Mouse (Mus musculus) CH12.LX (cell line): Measurements from ENCODE around the gene Mad1l1. TPM values are rescaled to one million over a fixed set of nuclear protein-coding genes. Genes with fewer than 3 reads are reported as not detected.

ENCODE experiments used
- DNase-seq: peaks from one replicate; pipeline ENCODE4 v3.0.0-alpha.2; 2013; ENCODE audit errors: extremely low read depth
- H3K27ac ChIP-seq: 2 replicates; pipeline ENCODE4 v1.5.1; 2012; ENCODE audit warnings: low read depth, mild to moderate bottlenecking, control low read depth, moderate library complexity; ENCODE audit not compliant: insufficient read depth
- H3K27me3 ChIP-seq: replicated peaks from 2 replicates; pipeline ENCODE3; 2012; ENCODE audit warnings: inconsistent platforms
- H3K36me3 ChIP-seq, 2 experiments: replicated peaks in 1 of 2; 2 replicates each; pipeline versions ENCODE3 to v1.6.1; 2012; ENCODE audit warnings: inconsistent platforms in 1 of 2, low read length in 1 of 2, mild to moderate bottlenecking in 1 of 2, mixed read lengths in 1 of 2, moderate library complexity in 1 of 2; ENCODE audit not compliant: control insufficient read depth in 1 of 2, insufficient read depth in 1 of 2
- H3K4me1 ChIP-seq, 2 experiments: 2 replicates each; pipeline ENCODE4 v1.6.1; 2012; ENCODE audit warnings: inconsistent platforms in 1 of 2, moderate library complexity in 1 of 2; ENCODE audit not compliant: insufficient read depth in 2 of 2, control insufficient read depth in 1 of 2
- H3K4me2 ChIP-seq: 2 replicates; pipeline ENCODE4 v1.6.1; 2012; ENCODE audit warnings: low read depth, mild to moderate bottlenecking, control low read depth; ENCODE audit not compliant: poor library complexity, insufficient read depth, severe bottlenecking
- H3K4me3 ChIP-seq, 3 experiments: fragments of 150-350 bp in 1 of 3; sonication (generic) in 1 of 3; replicated peaks in 1 of 3; 2 replicates each; pipeline versions ENCODE3 to v1.5.1; 2011 to 2012; ENCODE audit warnings: low read depth in 2 of 3, low read length in 2 of 3, mild to moderate bottlenecking in 2 of 3, moderate library complexity in 2 of 3, control low read depth in 1 of 3, improper control_type of control experiment in 1 of 3, inconsistent platforms in 1 of 3, mixed read lengths in 1 of 3; ENCODE audit not compliant: poor library complexity in 1 of 3
- H3K79me2 ChIP-seq: replicated peaks from 2 replicates; pipeline ENCODE4 v1.6.1; 2012; ENCODE audit warnings: mild to moderate bottlenecking, moderate library complexity; ENCODE audit not compliant: control insufficient read depth, poor library complexity, insufficient read depth, severe bottlenecking; ENCODE audit errors: extremely low read depth
- H3K9ac ChIP-seq: 2 replicates; pipeline ENCODE4 v1.6.1; 2012; ENCODE audit warnings: low read depth, mild to moderate bottlenecking, control low read depth, moderate library complexity; ENCODE audit not compliant: insufficient read depth
- H3K9me3 ChIP-seq: replicated peaks from 2 replicates; pipeline ENCODE3; 2012; ENCODE audit warnings: low read length, inconsistent platforms, mixed read lengths
- BHLHE40 ChIP-seq: IDR thresholded peaks from 2 replicates; pipeline ENCODE4 v1.6.1; 2011; ENCODE audit warnings: mild to moderate bottlenecking, low read depth, low read length, improper control_type of control experiment
- CHD1 ChIP-seq: IDR thresholded peaks from 2 replicates; pipeline ENCODE4 v1.6.1; 2012; ENCODE audit warnings: low read depth, low read length, improper control_type of control experiment, inconsistent platforms
- CHD2 ChIP-seq: IDR thresholded peaks from 2 replicates; pipeline ENCODE4 v1.6.1; 2011; ENCODE audit warnings: low read length, improper control_type of control experiment
- ELF1 ChIP-seq: IDR thresholded peaks from 2 replicates; pipeline ENCODE4 v1.6.1; 2014; ENCODE audit warnings: low read depth, mild to moderate bottlenecking, inconsistent platforms, low read length, improper control_type of control experiment
- EP300 ChIP-seq: IDR thresholded peaks from 2 replicates; pipeline ENCODE4 v1.6.1; 2011; ENCODE audit warnings: low read length, improper control_type of control experiment
- ETS1 ChIP-seq: conservative IDR thresholded peaks from 2 replicates; pipeline ENCODE4 v1.6.1; 2012; ENCODE audit warnings: low read depth, mild to moderate bottlenecking, inconsistent platforms, low read length, improper control_type of control experiment, moderate library complexity
- GABPA ChIP-seq: IDR thresholded peaks from 2 replicates; pipeline ENCODE4 v1.6.1; 2012; ENCODE audit warnings: low read depth, low read length, improper control_type of control experiment, inconsistent platforms; ENCODE audit not compliant: insufficient replicate concordance
- HCFC1 ChIP-seq: IDR thresholded peaks from 2 replicates; pipeline ENCODE4 v1.6.1; 2012; ENCODE audit warnings: low read depth, mild to moderate bottlenecking, inconsistent platforms, low read length, improper control_type of control experiment
- JUN ChIP-seq: IDR thresholded peaks from 2 replicates; pipeline ENCODE4 v1.6.1; 2011; ENCODE audit warnings: low read depth, mild to moderate bottlenecking, low read length, improper control_type of control experiment, moderate library complexity; ENCODE audit not compliant: insufficient read depth
- JUND ChIP-seq: conservative IDR thresholded peaks from 2 replicates; pipeline ENCODE4 v1.6.1; 2011; ENCODE audit warnings: low read depth, low read length, improper control_type of control experiment
- MAZ ChIP-seq: IDR thresholded peaks from 2 replicates; pipeline ENCODE4 v1.6.1; 2012; ENCODE audit warnings: low read depth, mild to moderate bottlenecking, inconsistent platforms, low read length, improper control_type of control experiment, moderate library complexity
- MEF2A ChIP-seq: IDR thresholded peaks from 2 replicates; pipeline ENCODE4 v1.6.1; 2014; ENCODE audit warnings: low read depth, mild to moderate bottlenecking, inconsistent platforms, low read length, improper control_type of control experiment, borderline replicate concordance
- MYC ChIP-seq: IDR thresholded peaks from 2 replicates; pipeline ENCODE4 v1.6.1; 2011; ENCODE audit warnings: low read depth, mild to moderate bottlenecking, improper control_type of control experiment, low read length
- NELFE ChIP-seq: IDR thresholded peaks from 2 replicates; pipeline ENCODE4 v1.6.1; 2011; ENCODE audit warnings: low read depth, low read length, improper control_type of control experiment
- NRF1 ChIP-seq: IDR thresholded peaks from 2 replicates; pipeline ENCODE4 v1.6.1; 2014; ENCODE audit warnings: low read depth, mild to moderate bottlenecking, inconsistent platforms, low read length, improper control_type of control experiment, moderate library complexity
- PAX5 ChIP-seq: IDR thresholded peaks from 2 replicates; pipeline ENCODE4 v1.6.1; 2012; ENCODE audit warnings: low read length, inconsistent platforms, mixed read lengths
- POLR2A ChIP-seq: IDR thresholded peaks from 2 replicates; pipeline ENCODE4 v1.6.1; 2011; ENCODE audit warnings: low read depth, mild to moderate bottlenecking, improper control_type of control experiment, low read length
- RCOR1 ChIP-seq: conservative IDR thresholded peaks from 2 replicates; pipeline ENCODE4 v1.6.1; 2012; ENCODE audit warnings: low read depth, mild to moderate bottlenecking, inconsistent platforms, low read length, improper control_type of control experiment
- SIN3A ChIP-seq: IDR thresholded peaks from 2 replicates; pipeline ENCODE4 v1.6.1; 2012; ENCODE audit warnings: low read length, improper control_type of control experiment, inconsistent platforms
- SMC3 ChIP-seq: IDR thresholded peaks from 2 replicates; pipeline ENCODE4 v1.6.1; 2011; ENCODE audit warnings: low read depth, low read length, improper control_type of control experiment
- TBP ChIP-seq: conservative IDR thresholded peaks from 2 replicates; pipeline ENCODE4 v1.6.1; 2011; ENCODE audit warnings: low read depth, low read length, improper control_type of control experiment
- USF1 ChIP-seq: IDR thresholded peaks from 2 replicates; pipeline ENCODE4 v1.6.1; 2014; ENCODE audit warnings: low read depth, mild to moderate bottlenecking, inconsistent platforms, low read length, improper control_type of control experiment
- ZKSCAN1 ChIP-seq: IDR thresholded peaks from 2 replicates; pipeline ENCODE4 v1.6.1; 2012; ENCODE audit warnings: low read depth, inconsistent platforms, low read length, improper control_type of control experiment, borderline replicate concordance
- dilution Hi-C: fragments of 300-500 bp; cut with MboI; formaldehyde crosslinking; loops from 2 replicates; pipeline ENCODE4 v1.14.3; 2020; ENCODE audit warnings: low sequenced_read_pairs; ENCODE audit not compliant: extremely low pct_unique_long_range_greater_than_20kb, extremely low pct_ligation_motif_present
- in situ Hi-C: fragments of 300-500 bp; cut with MboI; formaldehyde crosslinking; loops from 3 replicates; pipeline ENCODE4 v1.14.3; 2019; ENCODE audit warnings: low sequenced_read_pairs, low pct_ligation_motif_present, low pct_unique_long_range_greater_than_20kb, mixed read lengths
- polyA plus RNA-seq: library from polyadenylated mRNA; unstranded; fragments of >175 nt; gene quantifications from 2 replicates; pipeline ENCODE4 v1.2.1, GENCODE M21; 2012; ENCODE audit warnings: low read depth; ENCODE audit not compliant: insufficient read length
- total RNA-seq, 2 experiments: library from RNA; depleted of rRNA; stranded (reverse); fragments of 300-350 nt in 1 of 2; fragments of >200 nt in 1 of 2; gene quantifications; 2 replicates each; pipeline ENCODE4 v1.2.3; 2012 to 2014

Mad1l1 gene
- total and polyA plus RNA-seq, 3 experiments, result 24.8 to 45.6 (median 28.9) TPM

- in situ Hi-C loops, result no loop called here
- dilution Hi-C loops, result no loop called here
- H3K4me1 ChIP-seq, result peaks cover 23 to 47% of the 10 kb centered on the region in 2 experiments
Measured at GRCm38 (mm10) chr5:140150694-140151093, 170.7 kb downstream of the Mad1l1 start.

GRCm38 (mm10) chr5:140150136-140150535 is 171.2 kb downstream of the Mad1l1 start:
- Histone ChIP-seq H3K4me2 (no peak overlapping the region), H3K4me1 (peaks cover 23 to 47% of the 10 kb centered on the region in 2 experiments)
- TF ChIP-seq SMC3, result no peak
- TF ChIP-seq CHD1, result no peak
- TF ChIP-seq HCFC1, result no peak
- TF ChIP-seq NELFE, result no peak
- no peak for TF ChIP-seq MAZ
- TF ChIP-seq JUND, result no peak
- TF ChIP-seq RCOR1, result no peak
- TF ChIP-seq MYC, result no peak
- TF ChIP-seq SIN3A, result no peak
- TF ChIP-seq ETS1, result no peak
- no peak for TF ChIP-seq CHD2
- no peak for TF ChIP-seq ZKSCAN1
- TF ChIP-seq GABPA, result no peak
- no peak for TF ChIP-seq ELF1
- no peak for TF ChIP-seq MEF2A
- TF ChIP-seq EP300, result no peak
- TF ChIP-seq, all 38 proteins: peak for 0
- H3K9me3 ChIP-seq, result no peaks in the 10 kb centered on the region
- H3K9ac ChIP-seq, result no peak overlapping the region
- no peak overlapping the region for H3K27ac ChIP-seq
- H3K79me2 ChIP-seq, result no peaks in the 10 kb centered on the region
- dilution Hi-C loops, result no loop called here
- DNase-seq, result no peak
- no peaks in the 10 kb centered on the region for H3K27me3 ChIP-seq
- H3K36me3 ChIP-seq, result peaks cover 0 to 10% of the 10 kb centered on the region in 2 experiments
- in situ Hi-C loops, result no loop called here
- no peak overlapping the region for H3K4me3 ChIP-seq

More at GRCm38 (mm10) chr5:140150694-140151093, 170.7 kb downstream of the Mad1l1 start:
- no peaks in the 10 kb centered on the region for H3K79me2 ChIP-seq
- DNase-seq, result no peak
- no peaks in the 10 kb centered on the region for H3K27me3 ChIP-seq
- no peak overlapping the region for H3K27ac ChIP-seq
- no peak overlapping the region for H3K4me2 ChIP-seq
- H3K4me3 ChIP-seq, result no peak overlapping the region
- H3K9me3 ChIP-seq, result no peaks in the 10 kb centered on the region
- peaks cover 0 to 11% of the 10 kb centered on the region in 2 experiments for H3K36me3 ChIP-seq
- H3K9ac ChIP-seq, result no peak overlapping the region
- no peak for TF ChIP-seq JUND
- TF ChIP-seq TBP, result no peak
- TF ChIP-seq PAX5, result no peak
- TF ChIP-seq JUN, result no peak
- TF ChIP-seq USF1, result no peak
- TF ChIP-seq ETS1, result no peak
- no peak for TF ChIP-seq EP300
- TF ChIP-seq SIN3A, result no peak
- TF ChIP-seq POLR2A, result no peak
- no peak for TF ChIP-seq BHLHE40
- no peak for TF ChIP-seq MEF2A
- no peak for TF ChIP-seq NRF1
- TF ChIP-seq, all 38 proteins: peak for 0
